20 mouse cellular contexts compared by ENCODE assay signal in the genomic region with DNA sequence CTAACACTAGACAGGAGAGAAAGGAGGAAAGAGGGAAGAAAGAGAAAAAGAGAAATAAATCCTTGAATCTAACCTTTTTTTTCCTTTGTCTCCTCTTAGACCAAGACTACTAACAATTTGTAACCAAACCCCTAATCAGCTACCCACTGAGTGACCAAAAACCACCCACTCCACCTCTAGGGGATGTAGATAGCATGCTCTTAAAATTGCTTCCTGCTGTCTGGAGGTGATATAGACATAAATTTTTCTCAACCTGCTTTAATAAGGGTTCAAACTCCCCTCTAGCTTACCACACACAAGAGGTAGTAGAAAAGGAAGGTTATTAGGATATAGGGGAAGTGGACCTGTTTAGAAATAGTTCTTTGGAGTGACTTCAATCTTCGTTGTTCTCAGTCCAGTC. TPM values are rescaled to one million over a fixed set of nuclear protein-coding genes. Genes with fewer than 3 reads are reported as not detected.
DNase-seq lines count a peak whose midpoint lies in the region; TF ChIP-seq lines count a peak whose summit lies in the region.
"Had no signal": no experiment of that assay in that cellular context is flagged by ENCODE, and none has a peak within 500 bp of the region (broad histone marks: within the 10 kb centered on the region; RNA-seq: fewer than 3 reads in every experiment).

No protein-coding gene starts in this region.

- no peak for TF ChIP-seq CTCF in MEL (IDR thresholded peaks at IDR 0.05 in 2 of 3, conservative IDR thresholded peaks at IDR 0.05 in 1 of 3; ENCODE audit: control insufficient read depth in 1 of 3, insufficient read depth in 1 of 3, low read depth in 2 of 3, low read length in 3 of 3, poor library complexity in 1 of 3, severe bottlenecking in 1 of 3)

- no peaks in the 10 kb centered on the region for H3K79me2 ChIP-seq in MEL (ENCODE audit: control insufficient read depth, insufficient read depth, low read length, poor library complexity)

- DNase-seq in heart, adult 11 months = peak; percentile 5
- DNase-seq in heart, postnatal 4 days = no peak
- DNase-seq in MEL (ENCODE audit: low read depth, low spot score) = no peak
- no peak for DNase-seq in lung, postnatal 36 days
- DNase-seq: adrenal gland, adult 2 months; adrenal gland, adult 8-10 months; adrenal gland, postnatal 10 days; adrenal gland, postnatal 14 days; adrenal gland, postnatal 25 days; adrenal gland, postnatal 36 days; B cell, adult 2 months; cerebellum, adult 11 months; cerebellum, adult 11-12 months; cerebellum, adult 18-20 months; cerebellum, adult 2 months had no signal

- no peaks in the 10 kb centered on the region for H3K27me3 ChIP-seq in MEL (ENCODE audit: control insufficient read depth in 1 of 2, insufficient read depth in 2 of 2, low read length in 2 of 2)
- H3K27me3 ChIP-seq: CH12.LX, Patski had no signal

- H3K36me3 ChIP-seq in MEL (ENCODE audit: control insufficient read depth in 1 of 2, insufficient read depth in 2 of 2, low read length in 2 of 2) = peaks cover 0 to 9% of the 10 kb centered on the region in 2 experiments; a peak in 2 of 4 replicates
- H3K36me3 ChIP-seq: G1E had no signal

- no peak for TF ChIP-seq POLR2A in MEL (IDR thresholded peaks at IDR 0.05; ENCODE audit: control insufficient read depth in 1 of 2, insufficient read depth in 1 of 2, low read depth in 1 of 2, low read length in 2 of 2, poor library complexity in 1 of 2)

- TF ChIP-seq RAD21 in MEL (IDR thresholded peaks at IDR 0.05; ENCODE audit: low read depth, low read length) = no peak

- peak; percentile 50 to 63; a peak in 3 of 4 replicates for TF ChIP-seq EP300 in MEL (IDR thresholded peaks at IDR 0.05; ENCODE audit: low read depth in 1 of 2, low read length in 2 of 2)

- H3K4me3 ChIP-seq in MEL (ENCODE audit: control insufficient read depth in 1 of 2, insufficient read depth in 1 of 2, low read depth in 2 of 2, low read length in 2 of 2) = no peak overlapping the region

- no peaks in the 10 kb centered on the region for H3K9me3 ChIP-seq in MEL (replicated peaks; ENCODE audit: insufficient read depth, low read length)

- 0 out of 4 replicates have a peak, but pooled peaks cover 0 to 2% of the 10 kb centered on the region in 2 experiments for H3K4me1 ChIP-seq in MEL (ENCODE audit: control insufficient read depth in 1 of 2, insufficient read depth in 2 of 2, low read length in 2 of 2)

- H3K9ac ChIP-seq in MEL (ENCODE audit: control insufficient read depth, low read depth, low read length, poor library complexity, severe bottlenecking) = no peak overlapping the region

- no peak overlapping the region for H3K27ac ChIP-seq in MEL (ENCODE audit: control insufficient read depth, low read depth, low read length)

TF ChIP-seq in MEL, 35 proteins besides CTCF, POLR2A, EP300 and RAD21:
- TF ChIP-seq CHD1 (IDR thresholded peaks at IDR 0.05; ENCODE audit: low read depth, low read length) (no peak), GATA1 (IDR thresholded peaks at IDR 0.05; ENCODE audit: low read depth, low read length) (0 out of 2 replicates have a peak, but pooled peaks have one; percentile 31), ZKSCAN1 (IDR thresholded peaks at IDR 0.05; ENCODE audit: low read depth, low read length) (no peak), MAZ (IDR thresholded peaks at IDR 0.05; ENCODE audit: low read depth, low read length) (no peak), TAL1 (IDR thresholded peaks at IDR 0.05; ENCODE audit: low read length) (0 out of 2 replicates have a peak, but pooled peaks have one; percentile 31), ZMIZ1 (IDR thresholded peaks at IDR 0.05; ENCODE audit: low read depth, low read length) (no peak), GABPA (IDR thresholded peaks at IDR 0.05; ENCODE audit: low read depth, low read length) (no peak), TCF12 (IDR thresholded peaks at IDR 0.05; ENCODE audit: low read depth, low read length) (peak; percentile 60; the same call in 1 of the 2 replicates)
TF ChIP-seq in MEL: peak in this region for 3.

RNA-seq across cellular contexts. Expression of a gene that starts 14.3 kb away (rescaled TPM):
- not detected for total RNA-seq in heart, postnatal 4 days (2021)
- total RNA-seq in MEL (2012; rRNA removed) = not detected in 2 replicates
- polyA plus RNA-seq in MEL (2012; ENCODE audit: insufficient read depth in 1 of 2, insufficient read length in 2 of 2, low read depth in 1 of 2, low replicate concordance in 2 of 2, missing spikeins in 1 of 2) = not detected
- total RNA-seq: ES-E14 had no signal
- polyA plus RNA-seq: C2C12, G1E, Patski had no signal

RNA-seq across cellular contexts. Expression of a gene that starts 14.6 kb away (rescaled TPM):
- 1 to 10 TPM in 1 of 2 experiments, under 1 TPM in 1; 0.65 to 1.0 TPM for total RNA-seq in heart, postnatal 4 days (2021)
- total RNA-seq in MEL (2012; rRNA removed) = 84.6 and 108 TPM in 2 replicates
- 10 to 100 TPM in 1 of 2 experiments, not detected in 1; 64.6 TPM for polyA plus RNA-seq in MEL (2012; ENCODE audit: insufficient read depth in 1 of 2, insufficient read length in 2 of 2, low read depth in 1 of 2, low replicate concordance in 2 of 2, missing spikeins in 1 of 2)
- total RNA-seq: G1E had no signal
- polyA plus RNA-seq: C2C12, G1E, Patski had no signal

RNA-seq across cellular contexts. Expression of a gene that starts 60.0 kb away (rescaled TPM):
- total RNA-seq in heart, postnatal 4 days (2021) = under 1 TPM; 0.25 to 0.33 TPM
- not detected in 2 replicates for total RNA-seq in MEL (2012; rRNA removed)
- under 1 TPM in 1 of 2 experiments, not detected in 1; 0.25 TPM for polyA plus RNA-seq in MEL (2012; ENCODE audit: insufficient read depth in 1 of 2, insufficient read length in 2 of 2, low read depth in 1 of 2, low replicate concordance in 2 of 2, missing spikeins in 1 of 2)
- polyA plus RNA-seq: C2C12, G1E, Patski had no signal

Comparison
In these comparisons a context has a peak if more than half of its experiments do, and no peak if none do; other contexts are left out.
1. RNA of a gene that starts 14.6 kb away (total RNA-seq): 84.6 to 108 TPM in MEL; 0.65 to 1.0 TPM in heart, postnatal 4 days; every median in the first group is over 10 times any median in the second.